Mouse (Mus musculus): ENCODE results near the gene Gm6588.

Gene Gm6588

GRCm38 (mm10) chr5:112470144-112470543, 20.9 kb downstream of the Gm6588 start:
- DNase-seq (ENCODE audit: low read depth, low spot score), result peak; percentile 63

- DNase-seq (ENCODE audit: low read depth, low spot score), result no peak
Measured at GRCm38 (mm10) chr5:112473453-112473852, 24.2 kb downstream of the Gm6588 start.

DNA sequence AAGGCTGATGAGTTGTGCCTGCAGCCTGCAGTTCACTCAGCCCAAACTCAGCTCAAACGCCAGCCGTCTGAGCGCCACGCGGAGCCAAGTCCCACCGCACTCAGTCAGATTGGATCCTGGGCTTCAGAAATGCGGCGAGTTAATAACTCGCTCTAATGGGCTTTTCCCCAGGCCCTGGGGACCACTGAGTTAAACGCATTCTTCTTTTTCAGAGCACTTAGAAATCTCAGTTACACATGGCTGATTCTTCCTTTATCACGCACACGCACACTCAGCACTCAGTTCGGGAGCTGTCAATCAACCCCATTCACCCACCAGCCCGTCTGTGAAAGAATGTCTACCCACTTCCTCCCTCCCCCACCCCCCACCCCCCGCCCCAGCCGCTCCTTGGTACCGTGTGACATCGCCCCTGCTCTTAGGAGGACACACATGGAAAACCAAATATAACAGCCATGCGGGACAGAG, 32.8 kb downstream of the Gm6588 start:
- DNase-seq (ENCODE audit: low read depth, low spot score), result peak; percentile 67

DNA sequence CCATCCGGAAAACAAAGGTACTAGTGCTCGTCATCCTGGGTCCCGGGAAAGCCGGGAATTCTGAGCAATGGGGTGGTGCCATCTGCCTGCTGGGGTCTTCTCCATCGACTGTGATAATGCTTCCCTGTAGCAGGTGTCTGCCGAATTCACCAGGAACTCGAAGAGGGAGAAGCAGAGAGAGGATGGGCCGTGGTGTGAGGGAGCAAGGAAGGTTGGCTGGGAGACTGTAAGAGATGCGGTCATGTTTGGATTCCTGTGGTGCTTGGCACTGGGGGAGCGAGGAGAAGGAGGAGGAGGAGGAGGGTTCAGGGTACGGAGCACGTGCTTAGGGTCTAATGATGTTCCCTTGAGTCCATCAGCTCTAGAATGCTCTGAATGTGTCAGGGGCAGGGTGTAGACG, 33.3 kb downstream of the Gm6588 start:
- no peak for DNase-seq (ENCODE audit: low read depth, low spot score)

GRCm38 (mm10) chr5:112483030-112483429, 33.8 kb downstream of the Gm6588 start:
- no peak for DNase-seq (ENCODE audit: low read depth, low spot score)

DNA sequence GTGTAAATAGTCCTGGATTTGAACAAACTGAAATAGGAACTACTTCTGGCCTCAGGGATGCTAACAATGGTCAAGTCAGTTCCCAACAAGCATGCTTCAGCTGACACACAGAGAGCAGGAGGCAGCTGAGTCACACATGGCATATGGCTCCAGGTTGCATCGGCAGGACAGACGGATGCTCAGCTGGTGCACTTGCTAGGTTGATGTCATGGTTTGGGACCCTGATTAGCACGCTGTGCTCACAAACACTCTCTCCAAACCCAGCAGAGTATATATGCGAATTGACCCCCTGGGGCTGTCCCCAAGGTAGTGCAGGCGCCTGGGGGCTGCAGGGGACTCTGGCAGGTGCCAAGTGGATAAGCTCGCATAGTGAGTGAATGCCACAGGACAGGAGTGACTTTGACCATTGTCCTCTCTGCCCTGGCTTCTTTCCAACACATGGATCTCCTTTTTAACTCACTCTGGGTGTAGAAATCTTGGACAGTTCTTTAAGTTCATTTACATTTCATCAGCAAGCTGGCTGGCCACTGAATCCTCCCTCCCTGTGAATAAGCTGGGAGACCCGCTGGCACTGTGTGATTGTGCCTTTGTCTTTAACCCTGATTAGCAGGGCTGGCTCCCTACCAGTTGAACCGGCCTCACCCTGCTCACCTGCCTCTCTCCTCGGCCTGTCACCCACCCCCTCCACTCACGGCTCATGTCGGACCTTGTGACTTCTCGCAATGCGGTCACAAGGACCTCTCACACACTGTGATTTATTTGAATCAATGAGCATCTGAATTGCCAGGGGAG, 35.9 kb downstream of the Gm6588 start:
- DNase-seq (ENCODE audit: low read depth, low spot score), result no peak

GRCm38 (mm10) chr5:112486415-112486814, 37.2 kb downstream of the Gm6588 start:
- DNase-seq (ENCODE audit: low read depth, low spot score), result no peak

DNA sequence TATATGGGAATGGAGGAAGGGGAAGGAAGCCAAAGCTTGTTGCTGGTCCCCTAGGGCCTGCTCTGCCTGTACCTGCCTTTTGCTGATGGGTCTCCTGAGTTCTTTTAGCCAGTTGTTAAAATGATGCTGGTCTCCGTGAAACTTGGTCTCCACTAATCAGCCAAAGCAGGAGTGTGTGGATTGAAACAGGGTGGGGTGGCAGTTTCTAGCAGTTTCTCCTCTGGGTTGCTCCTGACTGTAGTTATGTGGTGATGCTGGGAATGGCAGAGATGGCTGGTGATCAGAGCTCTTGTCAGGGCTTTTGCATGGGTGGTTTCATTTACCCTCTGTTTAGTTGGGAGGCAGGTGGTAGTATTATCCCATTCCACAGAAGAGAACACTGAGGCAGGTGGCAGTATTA, 38.3 kb downstream of the Gm6588 start:
- no peak for DNase-seq (ENCODE audit: low read depth, low spot score)

GRCm38 (mm10) chr5:112488101-112488776, 39.0 kb downstream of the Gm6588 start:
- DNase-seq (ENCODE audit: low read depth, low spot score), result no peak

DNA sequence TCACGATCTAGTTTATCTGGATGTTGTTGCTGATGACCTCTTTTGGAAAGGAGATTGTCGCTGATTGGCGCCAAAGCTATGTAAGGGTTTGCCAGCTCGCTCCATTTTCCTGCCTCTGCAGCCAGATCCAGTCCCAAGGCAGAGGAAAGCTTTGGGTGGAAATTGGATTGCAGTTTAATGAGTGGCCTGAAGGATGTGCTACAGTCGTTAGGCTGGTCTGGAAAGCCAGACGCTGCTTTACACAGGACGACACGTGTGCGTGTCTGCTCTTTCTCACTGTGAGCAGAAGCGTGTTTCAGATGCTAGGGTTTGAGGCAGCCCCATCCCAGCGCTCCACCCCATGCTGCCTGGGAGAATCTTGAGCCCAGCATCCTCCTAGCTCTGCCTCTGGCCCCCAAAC, 42.3 kb downstream of the Gm6588 start:
- no peak for DNase-seq (ENCODE audit: low read depth, low spot score)

DNA sequence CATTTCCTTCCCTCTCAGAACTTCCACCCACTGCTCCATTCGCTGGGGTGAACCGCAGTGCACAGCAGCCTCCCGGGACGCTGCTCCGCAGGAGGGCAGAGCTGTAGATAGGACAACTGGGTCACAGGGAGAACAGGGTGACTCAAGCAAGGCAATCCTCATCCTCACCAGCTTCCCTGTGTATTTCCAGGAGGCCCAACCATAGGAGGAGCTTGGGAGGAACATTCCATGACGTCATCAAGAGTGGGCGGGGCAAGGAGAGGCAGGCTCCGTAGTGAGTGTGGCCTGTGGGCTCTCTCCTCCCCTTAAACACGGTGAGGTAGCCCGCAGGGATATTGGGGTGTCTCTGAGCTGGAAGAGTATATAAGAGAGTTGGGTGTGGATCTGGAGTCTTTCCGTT, 44.3 kb downstream of the Gm6588 start:
- DNase-seq (ENCODE audit: low read depth, low spot score), result peak; percentile 68

- DNase-seq (ENCODE audit: low read depth, low spot score), result no peak
Measured at GRCm38 (mm10) chr5:112496753-112497369, 47.6 kb downstream of the Gm6588 start.

- DNase-seq (ENCODE audit: low read depth, low spot score), result no peak
Measured at GRCm38 (mm10) chr5:112498921-112499917, 50.0 kb downstream of the Gm6588 start.

- DNase-seq (ENCODE audit: low read depth, low spot score), result no peak
Measured at GRCm38 (mm10) chr5:112499918-112500682, 50.9 kb downstream of the Gm6588 start.
